Mouse (Mus musculus): ENCODE results near the gene Nudt8. TPM values are rescaled to one million over a fixed set of nuclear protein-coding genes. Genes with fewer than 3 reads are reported as not detected.

Nudt8 gene
- polyA plus RNA-seq, 1 experiment from 2014 or later: 25.5 TPM

- H3K9me3 ChIP-seq (ENCODE audit: control insufficient read depth, low read length): no peaks in the 10 kb centered on the region
- H3K4me3 ChIP-seq (ENCODE audit: low read length): no peak overlapping the region
- 93% methylated on average over 5 of the region's 5 CpGs for WGBS
Measured at GRCm38 (mm10) chr19:4001752-4002151, 1.4 kb downstream of the Nudt8 start.

GRCm38 (mm10) chr19:4003112-4003511, 2.7 kb downstream of the Nudt8 start, which contains the start of gene Doc2g:
Doc2g (plus strand) TSS chr19:4003313.
- Histone ChIP-seq H3K4me3 (ENCODE audit: low read length) (no peak within 1 kb of the TSS), H3K27me3 (replicated peaks; ENCODE audit: control insufficient read depth, insufficient read depth, low read length) (no peaks in the 10 kb centered on the region), H3K36me3 (ENCODE audit: control insufficient read depth, insufficient read depth, low read length) (peaks cover 9% of the 10 kb centered on the region), H3K4me1 (ENCODE audit: control insufficient read depth, insufficient read depth, low read depth, low read length) (peaks cover 9% of the 10 kb centered on the region), H3K27ac (ENCODE audit: low read depth, low read length) (no peak within 1 kb of the TSS), H3K4me2 (ENCODE audit: low read length) (no peak within 1 kb of the TSS), H3K9me3 (ENCODE audit: control insufficient read depth, low read length) (no peaks in the 10 kb centered on the region), H3K9ac (ENCODE audit: low read depth, low read length) (no peak within 1 kb of the TSS)
- ATAC-seq: no peak
- 90% methylated on average over 1 of the region's 1 CpGs for WGBS

More at GRCm38 (mm10) chr19:4001752-4002151, 1.4 kb downstream of the Nudt8 start:
- Histone ChIP-seq H3K4me2 (ENCODE audit: low read length) (no peak overlapping the region), H3K36me3 (ENCODE audit: control insufficient read depth, insufficient read depth, low read length) (peaks cover 6% of the 10 kb centered on the region; the same call in 1 of the 2 replicates), H3K4me1 (ENCODE audit: control insufficient read depth, insufficient read depth, low read depth, low read length) (peaks cover 9% of the 10 kb centered on the region), H3K27me3 (replicated peaks; ENCODE audit: control insufficient read depth, insufficient read depth, low read length) (no peaks in the 10 kb centered on the region), H3K27ac (ENCODE audit: low read depth, low read length) (no peak overlapping the region; the same call in 1 of the 2 replicates), H3K9ac (ENCODE audit: low read depth, low read length) (no peak overlapping the region)
- no peak for ATAC-seq

- no peak overlapping the region for H3K4me3 ChIP-seq (ENCODE audit: low read length)
- H3K36me3 ChIP-seq (ENCODE audit: control insufficient read depth, insufficient read depth, low read length): peaks cover 12% of the 10 kb centered on the region
- 84% methylated on average over 12 of the region's 12 CpGs for WGBS
- H3K9me3 ChIP-seq (ENCODE audit: control insufficient read depth, low read length): no peaks in the 10 kb centered on the region
- no peak overlapping the region for H3K9ac ChIP-seq (ENCODE audit: low read depth, low read length)
- peaks cover 9% of the 10 kb centered on the region for H3K4me1 ChIP-seq (ENCODE audit: control insufficient read depth, insufficient read depth, low read depth, low read length)
- H3K27ac ChIP-seq (ENCODE audit: low read depth, low read length): no peak overlapping the region
- no peak overlapping the region for H3K4me2 ChIP-seq (ENCODE audit: low read length)
- H3K27me3 ChIP-seq (replicated peaks; ENCODE audit: control insufficient read depth, insufficient read depth, low read length): no peaks in the 10 kb centered on the region
- ATAC-seq: no peak
Measured at GRCm38 (mm10) chr19:4003641-4004040, 3.3 kb downstream of the Nudt8 start.

- no peak overlapping the region for H3K4me3 ChIP-seq (ENCODE audit: low read length)
- 85% methylated on average over 15 of the region's 15 CpGs for WGBS
- ATAC-seq: no peak
Measured at GRCm38 (mm10) chr19:4004331-4004730, 4.0 kb downstream of the Nudt8 start.

GRCm38 (mm10) chr19:4005091-4005490, 4.7 kb downstream of the Nudt8 start:
- H3K4me2 ChIP-seq (ENCODE audit: low read length): no peak overlapping the region
- no peak overlapping the region for H3K4me3 ChIP-seq (ENCODE audit: low read length)
- ATAC-seq: no peak
- 86% methylated on average over 9 of the region's 9 CpGs for WGBS
- no peaks in the 10 kb centered on the region for H3K27me3 ChIP-seq (replicated peaks; ENCODE audit: control insufficient read depth, insufficient read depth, low read length)
- H3K9me3 ChIP-seq (ENCODE audit: control insufficient read depth, low read length): no peaks in the 10 kb centered on the region
- peaks cover 9% of the 10 kb centered on the region for H3K4me1 ChIP-seq (ENCODE audit: control insufficient read depth, insufficient read depth, low read depth, low read length)
- H3K36me3 ChIP-seq (ENCODE audit: control insufficient read depth, insufficient read depth, low read length): peaks cover 15% of the 10 kb centered on the region
- H3K9ac ChIP-seq (ENCODE audit: low read depth, low read length): no peak overlapping the region
- no peak overlapping the region for H3K27ac ChIP-seq (ENCODE audit: low read depth, low read length)

More at GRCm38 (mm10) chr19:4004331-4004730, 4.0 kb downstream of the Nudt8 start:
- Histone ChIP-seq H3K27me3 (replicated peaks; ENCODE audit: control insufficient read depth, insufficient read depth, low read length) (no peaks in the 10 kb centered on the region), H3K4me1 (ENCODE audit: control insufficient read depth, insufficient read depth, low read depth, low read length) (peaks cover 9% of the 10 kb centered on the region), H3K36me3 (ENCODE audit: control insufficient read depth, insufficient read depth, low read length) (peaks cover 15% of the 10 kb centered on the region), H3K9me3 (ENCODE audit: control insufficient read depth, low read length) (no peaks in the 10 kb centered on the region), H3K9ac (ENCODE audit: low read depth, low read length) (no peak overlapping the region), H3K27ac (ENCODE audit: low read depth, low read length) (no peak overlapping the region), H3K4me2 (ENCODE audit: low read length) (no peak overlapping the region)

- H3K36me3 ChIP-seq (ENCODE audit: control insufficient read depth, insufficient read depth, low read length): peaks cover 15% of the 10 kb centered on the region
- H3K4me2 ChIP-seq (ENCODE audit: low read length): no peak overlapping the region
- H3K9me3 ChIP-seq (ENCODE audit: control insufficient read depth, low read length): no peaks in the 10 kb centered on the region
- no peak overlapping the region for H3K4me3 ChIP-seq (ENCODE audit: low read length)
- 88% methylated on average over 8 of the region's 8 CpGs for WGBS
- H3K4me1 ChIP-seq (ENCODE audit: control insufficient read depth, insufficient read depth, low read depth, low read length): peaks cover 8% of the 10 kb centered on the region
- H3K9ac ChIP-seq (ENCODE audit: low read depth, low read length): no peak overlapping the region
- H3K27ac ChIP-seq (ENCODE audit: low read depth, low read length): no peak overlapping the region
- no peak for ATAC-seq
- no peaks in the 10 kb centered on the region for H3K27me3 ChIP-seq (replicated peaks; ENCODE audit: control insufficient read depth, insufficient read depth, low read length)
Measured at GRCm38 (mm10) chr19:4005971-4006370, 5.6 kb downstream of the Nudt8 start.

- WGBS: 93% methylated on average over 5 of the region's 5 CpGs
- H3K9ac ChIP-seq (ENCODE audit: low read depth, low read length): no peak overlapping the region
- no peak overlapping the region for H3K4me2 ChIP-seq (ENCODE audit: low read length)
- peaks cover 11% of the 10 kb centered on the region for H3K36me3 ChIP-seq (ENCODE audit: control insufficient read depth, insufficient read depth, low read length)
- no peaks in the 10 kb centered on the region for H3K9me3 ChIP-seq (ENCODE audit: control insufficient read depth, low read length)
- peaks cover 12% of the 10 kb centered on the region for H3K4me1 ChIP-seq (ENCODE audit: control insufficient read depth, insufficient read depth, low read depth, low read length)
- H3K27ac ChIP-seq (ENCODE audit: low read depth, low read length): no peak overlapping the region
- ATAC-seq: no peak
- H3K27me3 ChIP-seq (replicated peaks; ENCODE audit: control insufficient read depth, insufficient read depth, low read length): no peaks in the 10 kb centered on the region
- H3K4me3 ChIP-seq (ENCODE audit: low read length): no peak overlapping the region
Measured at GRCm38 (mm10) chr19:4011086-4011485, 10.7 kb downstream of the Nudt8 start.

GRCm38 (mm10) chr19:4012432-4013022, 12.1 kb downstream of the Nudt8 start, which contains the start of gene Ndufv1:
Ndufv1 (minus strand) TSS chr19:4012806.
- no peaks in the 10 kb centered on the region for H3K9me3 ChIP-seq (ENCODE audit: control insufficient read depth, low read length)
- ATAC-seq: peak; percentile 99
- peaks cover 9% of the 10 kb centered on the region for H3K36me3 ChIP-seq (ENCODE audit: control insufficient read depth, insufficient read depth, low read length)
- peak within 1 kb of the TSS; percentile 75 for H3K27ac ChIP-seq (ENCODE audit: low read depth, low read length)
- no peaks in the 10 kb centered on the region for H3K27me3 ChIP-seq (replicated peaks; ENCODE audit: control insufficient read depth, insufficient read depth, low read length)
- H3K4me3 ChIP-seq (ENCODE audit: low read length): peak within 1 kb of the TSS; percentile 58
- under 1% methylated on average over 45 of the region's 45 CpGs for WGBS
- H3K9ac ChIP-seq (ENCODE audit: low read depth, low read length): peak within 1 kb of the TSS; percentile 74
- H3K4me1 ChIP-seq (ENCODE audit: control insufficient read depth, insufficient read depth, low read depth, low read length): peaks cover 12% of the 10 kb centered on the region
- peak within 1 kb of the TSS; percentile 59 for H3K4me2 ChIP-seq (ENCODE audit: low read length)

- no peaks in the 10 kb centered on the region for H3K9me3 ChIP-seq (ENCODE audit: control insufficient read depth, low read length)
- H3K27ac ChIP-seq (ENCODE audit: low read depth, low read length): no peak overlapping the region
- peak overlapping the region; percentile 59 for H3K4me2 ChIP-seq (ENCODE audit: low read length)
- peaks cover 12% of the 10 kb centered on the region for H3K4me1 ChIP-seq (ENCODE audit: control insufficient read depth, insufficient read depth, low read depth, low read length)
- H3K27me3 ChIP-seq (replicated peaks; ENCODE audit: control insufficient read depth, insufficient read depth, low read length): no peaks in the 10 kb centered on the region
- ATAC-seq: no peak
- H3K9ac ChIP-seq (ENCODE audit: low read depth, low read length): peak overlapping the region; percentile 47
- peaks cover 6% of the 10 kb centered on the region for H3K36me3 ChIP-seq (ENCODE audit: control insufficient read depth, insufficient read depth, low read length)
- peak overlapping the region; percentile 58 for H3K4me3 ChIP-seq (ENCODE audit: low read length)
- 21% methylated on average over 9 of the region's 9 CpGs for WGBS
Measured at GRCm38 (mm10) chr19:4013066-4013465, 12.7 kb downstream of the Nudt8 start.
